ENCODE assay signal across 22 mouse cellular contexts in the genomic region with DNA sequence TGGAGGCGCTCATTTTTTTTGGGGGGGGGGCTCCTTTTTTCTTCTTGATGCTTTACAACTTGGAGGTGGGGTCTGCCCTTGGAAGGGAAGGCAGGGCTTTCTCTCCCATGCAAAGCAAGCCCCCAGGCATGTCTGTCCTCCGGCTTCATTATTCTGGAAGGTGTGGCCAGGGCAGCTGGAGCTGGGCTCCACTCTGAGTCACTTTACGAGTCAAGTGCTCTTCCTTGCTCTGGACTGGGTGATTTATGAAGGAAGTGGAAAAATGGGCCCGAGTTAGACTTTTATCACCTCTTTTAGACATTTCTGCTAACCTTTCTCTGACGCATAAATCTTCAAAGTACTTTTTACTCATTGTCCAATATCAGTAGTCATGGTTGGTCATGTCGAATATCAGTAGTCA.
A peak's percentile ranks its signal among the peaks of the same experiment; 100 is the strongest.
DNase-seq lines count a peak whose midpoint lies in the region; ATAC-seq and TF ChIP-seq lines count a peak whose summit lies in the region.
"Had no signal": no experiment of that assay in that cellular context is flagged by ENCODE, and none has a peak within 500 bp of the region (broad histone marks: within the 10 kb centered on the region; RNA-seq: fewer than 3 reads in every experiment).

No protein-coding gene starts in this region.

- no peaks in the 10 kb centered on the region for H3K9me3 ChIP-seq in lung, postnatal 0 days (ENCODE audit: low read length)
- H3K9me3 ChIP-seq: embryonic facial prominence, embryonic 13.5 days; embryonic facial prominence, embryonic 15.5 days; forebrain, embryonic 13.5 days; forebrain, embryonic 15.5 days had no signal

- ATAC-seq in lung, postnatal 0 days = no peak
- ATAC-seq: activated CD4-positive, CD25-positive, alpha-beta regulatory T cell, adult 4 months; forebrain, embryonic 13.5 days; forebrain, embryonic 15.5 days; forebrain, postnatal 0 days; Patski had no signal

- DNase-seq in adrenal gland, adult 2 months = peak; percentile 38
- DNase-seq in adrenal gland, postnatal 25 days = no peak
- peak; percentile 39 to 40 for DNase-seq in adrenal gland, postnatal 36 days
- no peak for DNase-seq in adrenal gland, adult 18-20 months (ENCODE audit: low spot score in 2 of 2)
- DNase-seq in lung, postnatal 0 days (ENCODE audit: low spot score) = peak; percentile 37
- DNase-seq in lung, adult 18-20 months = no peak
- DNase-seq in left cerebral cortex, postnatal 14 days (ENCODE audit: low spot score in 2 of 2) = no peak
- DNase-seq: adrenal gland, postnatal 10 days; cerebellum, adult 18-20 months; cerebellum, adult 8-10 months; cerebellum, adult 9-11 months; cerebellum, postnatal 14 days; cerebellum, postnatal 36 days; embryo, embryonic 11 days; forebrain, postnatal 0 days had no signal

- H3K4me1 ChIP-seq in lung, postnatal 0 days (ENCODE audit: insufficient read depth, low read depth, low read length) = no peaks in the 10 kb centered on the region
- no peaks in the 10 kb centered on the region for H3K4me1 ChIP-seq in embryonic fibroblast, embryonic 13.5 days (ENCODE audit: control insufficient read depth, insufficient read depth, low read length)
- H3K4me1 ChIP-seq: embryonic facial prominence, embryonic 13.5 days; embryonic facial prominence, embryonic 15.5 days; forebrain, embryonic 13.5 days; forebrain, embryonic 15.5 days had no signal

- no peaks in the 10 kb centered on the region for H3K27me3 ChIP-seq in lung, postnatal 0 days (replicated peaks; ENCODE audit: insufficient read depth, low read length)
- H3K27me3 ChIP-seq: embryonic facial prominence, embryonic 13.5 days; embryonic facial prominence, embryonic 15.5 days; forebrain, embryonic 13.5 days; forebrain, embryonic 15.5 days; Patski had no signal

- H3K9ac ChIP-seq in lung, postnatal 0 days (replicated peaks; ENCODE audit: low read depth) = no peak overlapping the region
- H3K9ac ChIP-seq: embryonic facial prominence, embryonic 13.5 days; embryonic facial prominence, embryonic 15.5 days; forebrain, embryonic 13.5 days; forebrain, embryonic 15.5 days; forebrain, postnatal 0 days had no signal

- TF ChIP-seq CTCF in lung, postnatal 0 days (IDR thresholded peaks at IDR 0.05) = no peak
- TF ChIP-seq CTCF in embryonic fibroblast, embryonic 13.5 days (IDR thresholded peaks at IDR 0.05; ENCODE audit: borderline replicate concordance, insufficient read depth, low read length) = no peak

- H3K4me2 ChIP-seq in lung, postnatal 0 days (replicated peaks; ENCODE audit: low read depth, low read length) = no peak overlapping the region
- H3K4me2 ChIP-seq: embryonic facial prominence, embryonic 13.5 days; embryonic facial prominence, embryonic 15.5 days; forebrain, embryonic 13.5 days; forebrain, embryonic 15.5 days had no signal

- intact Hi-C loops in left cerebral cortex, postnatal 14 days (cut with DNase I) = no loop called here

- H3K36me3 ChIP-seq in lung, postnatal 0 days (ENCODE audit: insufficient read depth, low read length) = no peaks in the 10 kb centered on the region
- H3K36me3 ChIP-seq: embryonic facial prominence, embryonic 13.5 days; embryonic facial prominence, embryonic 15.5 days; forebrain, embryonic 15.5 days had no signal

- TF ChIP-seq POLR2A in embryonic fibroblast, embryonic 13.5 days (IDR thresholded peaks at IDR 0.05; ENCODE audit: low read depth, low read length) = no peak

- 54% methylated on average over 6 of the region's 6 CpGs for WGBS in lung, postnatal 0 days

- no peak overlapping the region for H3K27ac ChIP-seq in lung, postnatal 0 days (ENCODE audit: low read length)
- H3K27ac ChIP-seq in embryonic fibroblast, embryonic 13.5 days (ENCODE audit: insufficient read depth, low read length) = peak overlapping the region; percentile 29; the same call in 1 of the 2 replicates
- H3K27ac ChIP-seq: embryonic facial prominence, embryonic 13.5 days; embryonic facial prominence, embryonic 15.5 days; forebrain, embryonic 13.5 days; forebrain, embryonic 15.5 days had no signal

- H3K4me3 ChIP-seq in lung, postnatal 0 days (ENCODE audit: low read depth, low read length) = no peak overlapping the region
- no peak overlapping the region for H3K4me3 ChIP-seq in embryonic fibroblast, embryonic 13.5 days (ENCODE audit: insufficient read depth, low read length)
- H3K4me3 ChIP-seq: embryonic facial prominence, embryonic 13.5 days; embryonic facial prominence, embryonic 15.5 days; forebrain, embryonic 13.5 days; forebrain, embryonic 15.5 days had no signal

- no peak for TF ChIP-seq EP300 in lung, postnatal 0 days (IDR thresholded peaks at IDR 0.05)

Comparison
In these comparisons a context has a peak if more than half of its experiments do, and no peak if none do; other contexts are left out.
1. DNase-seq: peak in adrenal gland, adult 2 months (single experiment), adrenal gland, postnatal 36 days (2 of 2) and lung, postnatal 0 days (single experiment); none in adrenal gland, postnatal 25 days (single experiment), adrenal gland, adult 18-20 months (0 of 2), lung, adult 18-20 months (0 of 2) and left cerebral cortex, postnatal 14 days (0 of 2).